Mouse (Mus musculus) thymus, postnatal 4 days (tissue): ENCODE results near the gene Ciita.
A peak's percentile ranks its signal among the peaks of the same experiment; 100 is the strongest.

Experiments used
- DNase-seq: peaks from one replicate; pipeline ENCODE4 v3.0.0; 2021

Gene Ciita

GRCm38 (mm10) chr16:10559991-10560390 lies 80.1 kb downstream of the Ciita start:
- no peak for DNase-seq

DNA sequence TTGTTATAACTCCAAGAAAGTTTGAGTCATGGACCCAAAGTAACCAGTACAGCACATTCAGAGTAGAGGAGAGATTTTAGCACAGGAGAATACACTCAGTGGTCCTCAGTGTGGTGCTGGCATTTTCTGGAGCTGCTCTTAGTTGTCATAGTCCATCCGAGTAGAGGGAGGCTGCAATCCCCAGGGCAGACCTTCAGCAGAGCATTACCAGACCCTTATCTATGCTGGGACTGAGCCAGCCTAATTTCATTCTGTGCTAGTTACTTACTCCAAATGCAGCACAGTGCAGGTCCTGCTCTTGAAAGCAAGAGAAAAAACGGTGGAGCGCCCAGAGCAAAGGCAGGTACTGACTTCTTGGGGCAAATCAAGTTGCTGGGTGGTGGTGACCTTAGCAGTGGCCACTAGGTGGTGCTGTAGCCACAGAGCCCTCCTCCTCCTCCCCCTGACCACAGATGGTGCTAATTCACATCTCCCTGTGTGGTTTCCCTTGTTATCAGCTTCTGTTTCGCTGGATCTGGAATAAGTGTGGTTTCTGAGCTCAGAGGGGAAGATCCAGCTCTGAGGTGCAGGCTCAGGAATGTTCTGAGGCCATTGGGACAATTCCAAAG lies 85.5 kb downstream of the Ciita start:
- DNase-seq, result peak; percentile 88

GRCm38 (mm10) chr16:10567153-10567552 lies 87.3 kb downstream of the Ciita start:
- DNase-seq, result no peak

DNA sequence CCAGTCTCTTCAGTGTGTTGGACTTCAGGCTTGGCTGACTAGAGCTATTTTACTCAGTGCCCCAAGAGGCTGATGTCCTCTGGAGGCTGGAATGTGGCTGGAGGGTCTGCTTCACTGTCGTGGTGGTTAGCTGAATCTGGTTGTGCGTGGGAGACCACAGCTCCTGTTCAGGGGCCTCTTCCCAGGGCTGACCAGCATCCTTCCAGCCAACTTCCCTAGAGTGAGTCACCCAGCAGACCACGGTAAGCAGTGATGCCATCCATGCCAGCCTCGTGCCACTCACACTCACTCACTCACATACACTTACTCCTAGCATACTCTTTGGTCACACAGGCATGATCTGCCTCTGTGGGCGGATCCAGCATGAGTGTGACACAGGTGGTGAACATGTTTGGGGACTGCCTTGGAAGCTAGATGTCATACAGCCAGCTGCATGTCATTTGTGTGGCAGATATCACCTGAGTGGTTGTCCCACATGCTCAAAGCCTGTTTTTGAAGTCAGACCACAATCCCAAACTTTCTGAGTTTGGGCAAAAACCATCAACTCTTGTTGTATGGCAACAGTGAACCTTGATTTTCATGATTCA lies 90.0 kb downstream of the Ciita start:
- peak; percentile 48 for DNase-seq

GRCm38 (mm10) chr16:10570708-10571107 lies 90.8 kb downstream of the Ciita start:
- DNase-seq, result peak; percentile 88

- DNase-seq, result peak; percentile 40
These were observed 92.0 kb downstream of the Ciita start for GRCm38 (mm10) chr16:10571820-10572219.

DNA sequence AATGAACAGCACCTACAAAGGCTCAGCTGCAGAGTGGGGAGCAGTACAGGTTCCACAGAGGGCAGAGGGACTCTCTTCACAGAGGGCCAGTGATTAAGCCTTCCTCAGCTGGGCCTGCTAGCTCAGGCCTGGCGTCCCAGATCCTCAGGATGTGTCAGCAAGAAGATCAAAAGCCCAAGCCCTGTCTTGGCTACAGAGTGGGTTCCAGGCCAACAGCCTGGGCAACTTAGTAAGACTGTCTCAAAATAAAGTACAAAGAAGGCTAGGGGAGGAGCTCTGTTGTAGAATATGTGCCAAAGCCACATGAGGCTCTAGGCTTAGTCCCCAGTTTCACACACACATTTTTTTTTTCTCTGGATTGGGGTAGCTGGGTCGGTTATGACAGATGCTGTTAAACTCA lies 95.1 kb downstream of the Ciita start:
- DNase-seq, result no peak

- DNase-seq, result no peak
These were observed 96.1 kb downstream of the Ciita start for GRCm38 (mm10) chr16:10575915-10576314.

- DNase-seq, result no peak
These were observed 97.7 kb downstream of the Ciita start for GRCm38 (mm10) chr16:10577548-10577947.
